Mouse (Mus musculus): ENCODE data around the gene Tpsab1. TPM values are rescaled to one million over a fixed set of nuclear protein-coding genes. Genes with fewer than 3 reads are reported as not detected.

Gene Tpsab1
- polyA plus RNA-seq, 1 experiment, result not detected

GRCm38 (mm10) chr17:25361291-25361690 is 15.9 kb upstream of the Tpsab1 start:
- WGBS, result 50% methylated on average over 2 of the region's 2 CpGs
- TF ChIP-seq POLR2A (IDR thresholded peaks at IDR 0.05; ENCODE audit: low read depth, low read length) (no peak), CTCF (IDR thresholded peaks at IDR 0.05; ENCODE audit: extremely low read depth, insufficient read length, insufficient replicate concordance, low read depth, low read length) (no peak)
- Histone ChIP-seq H3K36me3 (ENCODE audit: control insufficient read depth, insufficient read depth, low read length) (no peaks in the 10 kb centered on the region), H3K27ac (ENCODE audit: insufficient read depth, low read depth, low read length) (no peak overlapping the region), H3K4me3 (ENCODE audit: low read depth, low read length) (no peak overlapping the region), H3K27me3 (ENCODE audit: control insufficient read depth, insufficient read depth, low read length) (no peaks in the 10 kb centered on the region; the same call in 1 of the 2 replicates), H3K4me1 (ENCODE audit: control insufficient read depth, insufficient read depth, insufficient read length, low read length) (no peaks in the 10 kb centered on the region)

- Histone ChIP-seq H3K4me1 (ENCODE audit: control insufficient read depth, insufficient read depth, insufficient read length, low read length) (no peaks in the 10 kb centered on the region), H3K4me3 (ENCODE audit: low read depth, low read length) (no peak overlapping the region), H3K36me3 (ENCODE audit: control insufficient read depth, insufficient read depth, low read length) (no peaks in the 10 kb centered on the region), H3K27ac (ENCODE audit: insufficient read depth, low read depth, low read length) (no peak overlapping the region), H3K27me3 (ENCODE audit: control insufficient read depth, insufficient read depth, low read length) (no peaks in the 10 kb centered on the region)
- no peak for TF ChIP-seq POLR2A (IDR thresholded peaks at IDR 0.05; ENCODE audit: low read depth, low read length)
- TF ChIP-seq CTCF (IDR thresholded peaks at IDR 0.05; ENCODE audit: extremely low read depth, insufficient read length, insufficient replicate concordance, low read depth, low read length), result no peak
- 32% methylated on average over 3 of the region's 3 CpGs for WGBS
Observed at GRCm38 (mm10) chr17:25341490-25341889, 3.9 kb downstream of the Tpsab1 start.

- no peaks in the 10 kb centered on the region for H3K27me3 ChIP-seq (ENCODE audit: control insufficient read depth, insufficient read depth, low read length)
- H3K4me3 ChIP-seq (ENCODE audit: low read depth, low read length), result no peak overlapping the region
- H3K27ac ChIP-seq (ENCODE audit: insufficient read depth, low read depth, low read length), result no peak overlapping the region
- H3K36me3 ChIP-seq (ENCODE audit: control insufficient read depth, insufficient read depth, low read length), result no peaks in the 10 kb centered on the region
- TF ChIP-seq CTCF (IDR thresholded peaks at IDR 0.05; ENCODE audit: extremely low read depth, insufficient read length, insufficient replicate concordance, low read depth, low read length) (no peak), POLR2A (IDR thresholded peaks at IDR 0.05; ENCODE audit: low read depth, low read length) (no peak)
- no peaks in the 10 kb centered on the region for H3K4me1 ChIP-seq (ENCODE audit: control insufficient read depth, insufficient read depth, insufficient read length, low read length)
- WGBS, result 86% methylated on average over 6 of the region's 6 CpGs
Observed at GRCm38 (mm10) chr17:25340003-25340402, 5.4 kb downstream of the Tpsab1 start.

DNA sequence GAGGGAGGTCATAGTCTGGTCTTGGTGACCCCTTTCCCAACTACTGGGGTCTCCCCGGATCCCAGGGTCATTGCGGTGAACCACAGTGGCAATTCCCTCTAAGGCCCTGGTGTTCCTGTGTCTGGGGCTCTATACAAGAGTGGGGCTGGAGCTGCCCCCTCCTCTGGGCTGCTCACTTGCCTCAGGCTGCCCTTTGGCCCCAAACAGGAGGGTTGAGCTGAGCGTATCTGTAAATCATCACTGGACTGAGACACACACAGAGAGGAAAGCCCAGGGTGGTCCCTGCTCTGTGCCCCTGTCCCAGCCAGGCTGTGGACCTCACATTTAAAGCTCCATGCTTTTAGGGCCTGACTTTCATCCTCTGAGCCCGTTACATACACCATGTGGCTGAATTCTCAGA is 7.1 kb downstream of the Tpsab1 start:
- Histone ChIP-seq H3K27ac (ENCODE audit: insufficient read depth, low read depth, low read length) (no peak overlapping the region), H3K4me3 (ENCODE audit: low read depth, low read length) (no peak overlapping the region), H3K27me3 (ENCODE audit: control insufficient read depth, insufficient read depth, low read length) (no peaks in the 10 kb centered on the region), H3K36me3 (ENCODE audit: control insufficient read depth, insufficient read depth, low read length) (no peaks in the 10 kb centered on the region), H3K4me1 (ENCODE audit: control insufficient read depth, insufficient read depth, insufficient read length, low read length) (no peaks in the 10 kb centered on the region)
- TF ChIP-seq POLR2A (IDR thresholded peaks at IDR 0.05; ENCODE audit: low read depth, low read length) (no peak), CTCF (IDR thresholded peaks at IDR 0.05; ENCODE audit: extremely low read depth, insufficient read length, insufficient replicate concordance, low read depth, low read length) (no peak)
- 70% methylated on average over 4 of the region's 4 CpGs for WGBS

DNA sequence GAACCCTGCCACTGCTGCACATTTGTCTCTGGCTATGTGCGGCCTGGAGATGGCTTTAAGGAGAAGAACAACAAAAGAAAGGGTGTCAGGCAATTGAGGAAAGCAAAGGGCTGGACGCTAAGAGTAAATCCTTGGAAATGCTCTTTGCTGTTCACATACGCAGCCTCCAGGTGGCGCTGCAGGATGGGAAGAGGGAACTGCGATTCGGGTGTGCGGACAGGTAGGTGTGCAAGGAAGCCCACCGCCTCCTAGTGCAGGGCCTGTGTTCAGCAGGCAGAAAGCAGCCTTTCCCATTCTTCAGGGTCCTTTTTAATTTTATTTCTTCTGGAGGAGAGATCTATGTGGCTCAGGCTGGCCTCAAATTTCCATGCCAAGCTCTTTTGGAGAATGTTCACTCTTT is 11.4 kb downstream of the Tpsab1 start:
- Histone ChIP-seq H3K4me1 (ENCODE audit: control insufficient read depth, insufficient read depth, insufficient read length, low read length) (no peaks in the 10 kb centered on the region), H3K27me3 (ENCODE audit: control insufficient read depth, insufficient read depth, low read length) (no peaks in the 10 kb centered on the region), H3K27ac (ENCODE audit: insufficient read depth, low read depth, low read length) (no peak overlapping the region), H3K36me3 (ENCODE audit: control insufficient read depth, insufficient read depth, low read length) (no peaks in the 10 kb centered on the region), H3K4me3 (ENCODE audit: low read depth, low read length) (no peak overlapping the region)
- no peak for TF ChIP-seq POLR2A (IDR thresholded peaks at IDR 0.05; ENCODE audit: low read depth, low read length)
- TF ChIP-seq CTCF (IDR thresholded peaks at IDR 0.05; ENCODE audit: extremely low read depth, insufficient read length, insufficient replicate concordance, low read depth, low read length), result peak; percentile 77; the same call in 1 of the 2 replicates
- WGBS, result 3% methylated on average over 8 of the region's 8 CpGs

DNA sequence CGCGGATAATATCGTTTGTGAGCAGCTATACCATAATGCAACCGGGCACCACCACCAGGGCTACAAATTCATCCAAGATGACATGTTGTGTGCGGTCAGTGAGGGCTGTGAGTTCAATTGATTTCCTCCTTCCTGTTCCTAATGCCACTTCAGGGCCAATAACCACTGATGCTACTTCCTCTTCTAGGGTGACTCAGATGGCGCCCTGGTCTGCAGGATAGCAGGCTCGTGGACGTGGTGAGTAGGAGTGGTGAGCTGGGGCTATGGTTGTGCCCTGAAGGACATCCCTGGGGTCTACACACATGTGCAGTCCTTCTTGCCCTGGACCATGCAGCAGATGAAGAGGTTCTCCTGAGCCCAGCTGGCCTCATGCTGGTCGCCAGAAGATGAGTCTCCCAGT is 13.0 kb downstream of the Tpsab1 start:
- H3K27ac ChIP-seq (ENCODE audit: insufficient read depth, low read depth, low read length), result no peak overlapping the region
- H3K27me3 ChIP-seq (ENCODE audit: control insufficient read depth, insufficient read depth, low read length), result no peaks in the 10 kb centered on the region
- H3K4me1 ChIP-seq (ENCODE audit: control insufficient read depth, insufficient read depth, insufficient read length, low read length), result no peaks in the 10 kb centered on the region
- H3K36me3 ChIP-seq (ENCODE audit: control insufficient read depth, insufficient read depth, low read length), result no peaks in the 10 kb centered on the region
- H3K4me3 ChIP-seq (ENCODE audit: low read depth, low read length), result no peak overlapping the region
- no peak for TF ChIP-seq CTCF (IDR thresholded peaks at IDR 0.05; ENCODE audit: extremely low read depth, insufficient read length, insufficient replicate concordance, low read depth, low read length)
- no peak for TF ChIP-seq POLR2A (IDR thresholded peaks at IDR 0.05; ENCODE audit: low read depth, low read length)
- 59% methylated on average over 9 of the region's 9 CpGs for WGBS

DNA sequence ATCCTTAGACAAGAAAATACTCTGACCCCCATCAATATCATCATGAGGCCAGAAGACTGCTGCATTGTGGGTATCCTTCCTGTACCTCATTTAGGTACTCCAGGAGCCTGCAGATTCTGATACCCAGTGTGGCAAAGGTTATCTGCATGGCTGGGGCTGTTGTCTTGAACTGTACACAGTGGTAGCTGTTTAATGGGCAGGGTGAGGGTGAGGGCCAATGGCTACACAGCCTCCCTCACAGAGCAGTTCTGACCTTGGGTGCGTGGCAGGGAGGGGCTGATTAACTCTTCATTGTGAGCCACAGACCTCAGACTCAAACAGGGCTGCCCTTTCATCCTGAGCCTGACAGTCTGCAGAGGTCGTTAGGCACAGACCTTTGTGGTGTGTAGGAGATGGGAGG is 22.4 kb downstream of the Tpsab1 start:
- TF ChIP-seq CTCF (IDR thresholded peaks at IDR 0.05; ENCODE audit: extremely low read depth, insufficient read length, insufficient replicate concordance, low read depth, low read length), result no peak
- no peak for TF ChIP-seq POLR2A (IDR thresholded peaks at IDR 0.05; ENCODE audit: low read depth, low read length)
- Histone ChIP-seq H3K27ac (ENCODE audit: insufficient read depth, low read depth, low read length) (no peak overlapping the region), H3K27me3 (ENCODE audit: control insufficient read depth, insufficient read depth, low read length) (peaks cover 2% of the 10 kb centered on the region; the same call in 1 of the 2 replicates), H3K4me1 (ENCODE audit: control insufficient read depth, insufficient read depth, insufficient read length, low read length) (no peaks in the 10 kb centered on the region), H3K4me3 (ENCODE audit: low read depth, low read length) (no peak overlapping the region), H3K36me3 (ENCODE audit: control insufficient read depth, insufficient read depth, low read length) (no peaks in the 10 kb centered on the region)
- 3% methylated on average over 2 of the region's 2 CpGs for WGBS

Measured in small intestine, adult 2 months (tissue).